Mouse (Mus musculus) neural tube, embryonic 12.5 days (tissue): ENCODE measurements around the gene Lrp6. TPM values are rescaled to one million over a fixed set of nuclear protein-coding genes. Genes with fewer than 3 reads are reported as not detected.
A peak's percentile ranks its signal among the peaks of the same experiment; 100 is the strongest.

ENCODE experiments used
- ATAC-seq: fragments of 200-750 bp; cut with Nextera tagmentation; 2 replicates; pipeline ENCODE4 v1.8.0; 2017; ENCODE audit warnings: low read depth, mild to moderate bottlenecking, moderate TSS enrichment, moderate library complexity; ENCODE audit not compliant: low FRiP score
- H3K27ac ChIP-seq: fragments of 300-500 bp; sonication (generic); 2 replicates; pipeline ENCODE4 v1.5.1; 2016
- H3K27me3 ChIP-seq: fragments of 300-500 bp; sonication (generic); replicated peaks from 2 replicates; pipeline ENCODE4 v1.6.1; 2016; ENCODE audit warnings: mild to moderate bottlenecking
- H3K36me3 ChIP-seq: fragments of 300-500 bp; sonication (generic); 2 replicates; pipeline ENCODE4 v1.6.1; 2016; ENCODE audit warnings: mild to moderate bottlenecking
- H3K4me1 ChIP-seq: fragments of 300-500 bp; sonication (generic); 2 replicates; pipeline ENCODE4 v1.6.1; 2016
- H3K4me2 ChIP-seq: fragments of 300-500 bp; sonication (generic); replicated peaks from 2 replicates; pipeline ENCODE4 v1.6.1; 2016; ENCODE audit warnings: mild to moderate bottlenecking
- H3K4me3 ChIP-seq: fragments of 300-500 bp; sonication (generic); 2 replicates; pipeline ENCODE4 v1.5.1; 2016
- H3K9ac ChIP-seq: fragments of 300-500 bp; sonication (generic); 2 replicates; pipeline ENCODE4 v1.6.1; 2016; ENCODE audit warnings: mild to moderate bottlenecking
- H3K9me3 ChIP-seq: fragments of 300-500 bp; sonication (generic); 2 replicates; pipeline ENCODE4 v1.6.1; 2016; ENCODE audit warnings: mild to moderate bottlenecking
- WGBS: fragments of 180-500 bp; shearing (Covaris S2); methylation state at CpG from one replicate; pipeline ENCODE4 v1.1.7; 2016; 5-methylcytosine and 5-hydroxymethylcytosine counted together
- polyA plus RNA-seq: library from polyadenylated mRNA; unstranded; fragments of >200 nt; fragmentation: Nextera tagmentation; extraction: Ambion mirVana; gene quantifications from 2 replicates; pipeline ENCODE4 v1.2.1, GENCODE M21; 2016

The Lrp6 gene
- polyA plus RNA-seq, 1 experiment from 2014 or later = 29.0 TPM

DNA sequence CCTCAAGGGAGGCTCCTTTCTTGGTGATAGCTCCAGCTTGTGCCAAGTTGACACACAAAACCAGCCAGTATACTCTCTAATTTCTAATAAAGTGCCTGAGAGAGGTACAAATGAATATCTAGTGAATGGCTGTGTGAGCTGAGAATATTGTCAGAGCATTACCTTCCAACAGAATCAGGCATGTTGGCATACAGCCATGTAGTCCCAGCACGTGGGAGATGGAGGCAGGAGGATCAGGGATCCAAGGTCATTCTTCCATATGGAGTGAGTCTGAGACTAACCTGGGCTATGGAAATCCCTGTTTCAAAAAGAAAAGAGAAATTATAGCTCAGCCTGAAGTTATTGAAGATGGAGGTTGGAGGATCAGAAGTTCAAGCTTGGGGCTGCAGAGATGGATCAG is 32.5 kb upstream of the Lrp6 start:
- no peaks in the 10 kb centered on the region for H3K36me3 ChIP-seq
- WGBS = 86% methylated on average over 1 of the region's 1 CpGs
- no peak overlapping the region for H3K4me3 ChIP-seq
- no peak overlapping the region for H3K9ac ChIP-seq
- no peak overlapping the region for H3K4me2 ChIP-seq
- no peak overlapping the region for H3K27ac ChIP-seq
- no peaks in the 10 kb centered on the region for H3K4me1 ChIP-seq
- ATAC-seq = no peak
- H3K9me3 ChIP-seq = no peaks in the 10 kb centered on the region
- H3K27me3 ChIP-seq = no peaks in the 10 kb centered on the region

DNA sequence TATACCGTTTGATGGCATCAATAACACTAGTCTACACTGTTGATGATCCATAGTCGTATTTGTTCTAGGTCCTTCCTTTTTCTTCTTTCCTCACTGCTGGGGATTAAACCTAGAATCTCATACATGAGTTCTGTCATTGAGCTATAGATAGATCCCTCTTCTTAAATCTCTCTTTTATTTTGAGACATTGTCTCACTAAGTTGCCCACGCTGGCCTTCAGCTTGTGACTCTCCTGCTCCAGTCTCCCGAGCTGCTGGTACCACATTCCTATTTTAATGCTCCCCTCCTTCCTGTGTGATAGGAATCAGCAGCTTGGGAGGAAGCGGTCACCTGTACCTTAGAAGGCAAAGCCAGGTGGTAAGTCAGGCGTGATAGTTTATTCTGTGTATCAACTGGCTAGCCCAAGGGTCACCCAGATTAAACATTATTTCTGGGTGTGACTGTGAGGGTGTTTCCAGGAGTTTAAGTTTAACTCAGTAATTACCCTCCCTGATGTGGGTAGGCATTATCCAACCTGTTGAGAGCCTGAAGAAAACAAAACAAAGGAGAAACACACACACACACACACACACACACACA is 31.0 kb upstream of the Lrp6 start:
- no peaks in the 10 kb centered on the region for H3K9me3 ChIP-seq
- H3K4me2 ChIP-seq = no peak overlapping the region
- 90% methylated on average over 6 of the region's 6 CpGs for WGBS
- H3K36me3 ChIP-seq = no peaks in the 10 kb centered on the region
- no peak overlapping the region for H3K27ac ChIP-seq
- no peaks in the 10 kb centered on the region for H3K27me3 ChIP-seq
- H3K9ac ChIP-seq = no peak overlapping the region
- H3K4me1 ChIP-seq = no peaks in the 10 kb centered on the region
- no peak for ATAC-seq
- H3K4me3 ChIP-seq = no peak overlapping the region

DNA sequence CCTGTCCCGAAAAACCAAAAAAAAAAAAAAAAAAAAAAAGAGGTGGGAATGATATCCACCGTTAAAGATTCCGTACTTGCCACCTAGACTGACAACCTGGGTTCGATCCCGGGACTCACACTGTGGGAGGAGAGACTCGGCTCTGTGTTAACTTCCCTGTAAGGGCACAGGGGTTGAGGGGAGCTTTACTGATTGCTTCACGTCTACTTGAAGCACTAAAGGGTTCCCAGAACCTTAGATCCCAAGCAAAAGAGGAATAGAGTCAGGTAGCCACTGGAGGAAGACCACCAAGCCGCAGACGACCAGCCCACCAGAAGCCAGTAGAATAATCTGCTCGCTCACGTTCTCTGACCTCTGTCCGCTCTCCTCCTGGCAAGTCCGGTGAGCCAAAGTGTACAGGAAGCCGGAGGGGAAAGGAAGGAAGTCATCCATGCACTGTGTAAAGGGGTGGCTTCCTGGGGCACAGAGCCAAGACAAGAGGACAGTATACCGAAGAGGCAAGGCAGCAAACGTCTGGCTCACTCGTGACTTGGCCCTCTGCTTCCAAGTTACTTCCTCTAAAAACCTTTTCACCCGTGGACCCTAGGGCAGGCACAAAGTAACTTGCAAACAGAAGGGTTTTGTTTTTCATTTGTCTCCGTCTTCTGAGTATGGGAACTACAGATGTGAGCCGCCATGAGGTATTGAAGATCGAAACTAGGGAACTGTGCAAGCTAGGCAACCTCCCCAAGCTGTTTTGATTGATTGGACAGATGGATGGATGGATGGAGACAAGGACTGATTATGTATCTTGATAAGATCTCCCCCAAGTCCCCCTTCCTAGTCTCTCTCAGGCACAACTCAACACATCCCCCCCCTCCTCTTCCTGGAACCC is 28.0 kb upstream of the Lrp6 start:
- no peaks in the 10 kb centered on the region for H3K36me3 ChIP-seq
- H3K9ac ChIP-seq = no peak overlapping the region
- WGBS = 85% methylated on average over 21 of the region's 21 CpGs
- H3K27me3 ChIP-seq = no peaks in the 10 kb centered on the region
- no peak overlapping the region for H3K4me3 ChIP-seq
- no peak overlapping the region for H3K27ac ChIP-seq
- no peaks in the 10 kb centered on the region for H3K4me1 ChIP-seq
- no peaks in the 10 kb centered on the region for H3K9me3 ChIP-seq
- no peak for ATAC-seq
- no peak overlapping the region for H3K4me2 ChIP-seq

DNA sequence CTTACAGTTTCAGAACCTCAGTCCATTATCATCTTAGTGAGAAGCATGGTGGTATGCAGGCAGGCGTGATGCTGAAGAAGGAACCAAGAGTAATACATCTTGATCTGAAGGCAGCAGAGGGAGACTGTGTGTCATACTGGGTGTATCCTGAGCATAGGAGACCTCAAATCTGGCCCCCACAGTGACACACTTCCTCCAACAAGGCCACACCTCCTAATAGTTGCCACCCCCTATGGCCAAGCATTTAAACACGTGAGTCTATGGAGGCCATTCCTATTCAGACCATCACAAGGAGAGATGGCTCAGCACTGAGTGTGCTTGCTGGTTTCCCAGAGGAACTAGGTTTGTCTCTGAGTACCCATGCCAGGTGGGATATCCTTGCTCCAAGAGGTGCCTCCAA is 24.8 kb upstream of the Lrp6 start:
- Histone ChIP-seq H3K27ac (no peak overlapping the region), H3K4me2 (no peak overlapping the region), H3K4me1 (no peaks in the 10 kb centered on the region), H3K4me3 (no peak overlapping the region), H3K27me3 (no peaks in the 10 kb centered on the region), H3K9ac (no peak overlapping the region), H3K36me3 (no peaks in the 10 kb centered on the region), H3K9me3 (no peaks in the 10 kb centered on the region)
- 80% methylated on average over 2 of the region's 2 CpGs for WGBS
- no peak for ATAC-seq

DNA sequence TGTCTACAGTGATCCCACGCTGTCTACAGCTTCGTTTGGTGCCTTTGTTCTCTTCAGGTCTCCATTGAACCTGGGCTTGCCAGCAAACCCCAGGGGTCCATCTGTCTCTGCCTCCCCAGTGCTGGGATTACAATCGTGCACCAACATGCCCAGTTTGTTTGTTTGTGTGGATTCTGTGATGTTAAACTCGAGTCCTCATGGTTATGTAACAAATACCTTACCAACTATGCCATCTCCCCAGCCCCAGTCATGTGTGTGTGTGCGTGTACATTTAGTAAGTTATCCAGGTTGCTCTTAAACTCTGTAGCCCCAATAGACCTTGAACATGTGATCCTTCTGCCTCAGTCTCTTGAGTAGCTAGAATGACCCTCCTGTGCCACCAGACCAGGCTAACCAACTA is 19.5 kb upstream of the Lrp6 start:
- Histone ChIP-seq H3K4me3 (no peak overlapping the region), H3K27ac (no peak overlapping the region), H3K36me3 (no peaks in the 10 kb centered on the region), H3K4me2 (no peak overlapping the region), H3K9ac (no peak overlapping the region), H3K27me3 (no peaks in the 10 kb centered on the region), H3K4me1 (no peaks in the 10 kb centered on the region), H3K9me3 (0 out of 2 replicates have a peak, but pooled peaks cover 6% of the 10 kb centered on the region)
- ATAC-seq = no peak
- WGBS = 83% methylated on average over 5 of the region's 5 CpGs

DNA sequence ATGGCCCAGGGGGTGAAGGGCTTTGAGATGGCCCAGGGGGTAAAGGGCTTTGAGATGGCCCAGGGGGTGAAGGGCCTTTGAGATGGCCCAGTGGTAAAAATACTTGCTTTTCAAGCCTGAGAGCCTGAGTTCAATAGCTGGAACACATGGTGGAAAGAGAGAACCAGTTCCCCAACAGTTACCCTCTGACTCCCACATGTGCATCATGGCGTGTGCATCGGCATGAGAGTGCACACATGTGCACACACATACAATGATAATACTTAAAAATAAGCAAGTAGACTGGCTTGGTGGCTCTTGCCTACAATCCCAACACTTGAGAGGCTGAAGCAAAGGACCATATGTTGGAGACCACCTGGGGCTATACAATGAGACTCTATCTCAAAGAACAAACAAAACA is 17.9 kb upstream of the Lrp6 start:
- Histone ChIP-seq H3K4me1 (no peaks in the 10 kb centered on the region), H3K4me2 (no peak overlapping the region), H3K9ac (no peak overlapping the region), H3K9me3 (0 out of 2 replicates have a peak, but pooled peaks cover 6% of the 10 kb centered on the region), H3K27ac (no peak overlapping the region), H3K4me3 (no peak overlapping the region), H3K36me3 (no peaks in the 10 kb centered on the region), H3K27me3 (no peaks in the 10 kb centered on the region)
- WGBS = 93% methylated on average over 2 of the region's 2 CpGs
- no peak for ATAC-seq

DNA sequence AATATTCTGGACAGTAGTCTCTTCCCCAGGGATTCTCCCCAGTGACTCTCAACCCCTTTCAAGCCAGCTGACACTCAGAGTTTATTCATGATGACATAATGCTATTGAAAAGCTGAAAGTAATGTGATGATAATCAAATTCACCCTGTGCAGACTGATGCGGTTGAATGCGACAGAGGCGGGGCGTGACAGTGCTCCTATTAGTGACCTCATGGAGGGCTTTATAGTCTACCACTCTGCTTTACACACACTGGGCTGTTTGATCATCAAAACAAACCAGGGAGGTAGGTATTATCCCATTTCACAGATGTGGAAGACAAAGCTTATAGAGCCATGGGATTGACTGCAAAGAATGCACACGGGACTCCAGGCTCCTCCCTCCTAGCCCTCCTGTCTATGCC is 15.3 kb upstream of the Lrp6 start:
- Histone ChIP-seq H3K27ac (no peak overlapping the region), H3K9ac (no peak overlapping the region), H3K4me1 (no peaks in the 10 kb centered on the region), H3K9me3 (0 out of 2 replicates have a peak, but pooled peaks cover 6% of the 10 kb centered on the region), H3K4me3 (no peak overlapping the region), H3K27me3 (no peaks in the 10 kb centered on the region), H3K4me2 (no peak overlapping the region), H3K36me3 (no peaks in the 10 kb centered on the region)
- no peak for ATAC-seq
- 50% methylated on average over 5 of the region's 5 CpGs for WGBS

DNA sequence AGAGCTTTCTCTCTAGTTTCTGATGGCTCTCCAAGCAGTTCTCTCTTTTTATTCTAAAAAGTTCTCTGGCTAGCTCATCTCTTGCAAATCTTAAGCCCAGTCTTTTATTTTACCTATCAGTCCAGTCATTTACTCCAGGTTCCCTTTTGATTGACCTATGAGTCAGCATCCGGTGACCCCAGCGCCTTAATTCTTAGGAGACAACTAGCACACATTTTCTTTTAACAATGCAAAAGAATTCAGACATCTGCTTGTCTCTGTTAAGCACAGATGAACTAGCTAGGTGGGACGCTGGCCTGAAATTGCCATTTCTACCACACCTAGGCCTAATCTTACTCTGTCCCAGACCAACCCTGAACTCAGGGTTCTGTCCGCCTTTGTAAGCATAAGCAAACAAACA is 12.7 kb upstream of the Lrp6 start:
- WGBS = 92% methylated on average over 4 of the region's 4 CpGs
- Histone ChIP-seq H3K4me3 (no peak overlapping the region), H3K36me3 (no peaks in the 10 kb centered on the region), H3K4me2 (no peak overlapping the region), H3K27me3 (no peaks in the 10 kb centered on the region), H3K9ac (no peak overlapping the region), H3K4me1 (no peaks in the 10 kb centered on the region), H3K27ac (no peak overlapping the region), H3K9me3 (no peaks in the 10 kb centered on the region)
- ATAC-seq = no peak

DNA sequence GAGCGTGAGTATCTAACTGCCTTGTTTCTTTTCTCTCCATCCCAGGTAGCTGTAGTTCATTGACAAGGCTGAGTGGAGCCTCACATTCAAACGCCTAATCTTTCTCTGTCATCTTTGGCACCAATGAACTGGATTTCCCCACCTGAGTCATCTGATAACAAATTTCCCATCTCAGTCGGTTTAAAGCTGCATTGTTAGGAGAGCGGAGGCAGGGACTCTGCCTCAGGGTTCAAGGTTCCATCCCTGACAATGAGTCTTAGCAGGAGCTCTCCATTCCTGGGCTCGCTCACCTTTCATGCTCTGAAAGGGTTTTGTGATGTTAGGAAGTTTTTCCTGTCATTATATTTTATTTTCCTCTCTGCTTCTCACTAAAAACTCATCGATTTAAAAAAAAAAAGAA is 11.3 kb upstream of the Lrp6 start:
- no peak for ATAC-seq
- no peak overlapping the region for H3K4me3 ChIP-seq
- H3K4me1 ChIP-seq = no peaks in the 10 kb centered on the region
- H3K27ac ChIP-seq = no peak overlapping the region
- no peak overlapping the region for H3K9ac ChIP-seq
- no peaks in the 10 kb centered on the region for H3K9me3 ChIP-seq
- H3K4me2 ChIP-seq = no peak overlapping the region
- H3K27me3 ChIP-seq = no peaks in the 10 kb centered on the region
- no peaks in the 10 kb centered on the region for H3K36me3 ChIP-seq
- 65% methylated on average over 6 of the region's 6 CpGs for WGBS

DNA sequence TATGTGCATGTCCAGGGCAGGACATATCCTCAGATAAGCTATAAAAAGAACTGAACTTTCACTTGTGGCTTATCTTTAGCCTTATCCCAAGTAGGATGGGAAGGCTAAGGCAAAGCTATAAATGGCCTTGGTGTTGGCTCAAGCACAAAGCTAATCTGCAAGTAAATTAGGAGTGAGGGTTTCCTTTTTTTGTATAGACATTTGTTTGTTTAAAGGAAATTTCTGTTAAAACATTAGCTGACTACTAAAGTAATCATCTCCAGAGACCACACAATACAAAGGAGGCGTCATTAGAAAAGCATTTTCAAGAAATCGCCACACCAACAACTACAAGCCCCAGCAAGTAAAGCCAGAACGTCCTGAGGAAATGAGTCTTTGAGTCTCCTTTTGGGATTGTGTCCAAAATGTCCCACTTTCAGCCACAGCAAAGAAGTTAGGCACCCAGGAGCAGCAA is 8.6 kb upstream of the Lrp6 start:
- ATAC-seq = no peak
- Histone ChIP-seq H3K27me3 (no peaks in the 10 kb centered on the region), H3K9me3 (no peaks in the 10 kb centered on the region), H3K4me2 (no peak overlapping the region), H3K4me3 (no peak overlapping the region), H3K4me1 (no peaks in the 10 kb centered on the region), H3K36me3 (no peaks in the 10 kb centered on the region), H3K27ac (no peak overlapping the region), H3K9ac (no peak overlapping the region)
- 81% methylated on average over 3 of the region's 3 CpGs for WGBS

DNA sequence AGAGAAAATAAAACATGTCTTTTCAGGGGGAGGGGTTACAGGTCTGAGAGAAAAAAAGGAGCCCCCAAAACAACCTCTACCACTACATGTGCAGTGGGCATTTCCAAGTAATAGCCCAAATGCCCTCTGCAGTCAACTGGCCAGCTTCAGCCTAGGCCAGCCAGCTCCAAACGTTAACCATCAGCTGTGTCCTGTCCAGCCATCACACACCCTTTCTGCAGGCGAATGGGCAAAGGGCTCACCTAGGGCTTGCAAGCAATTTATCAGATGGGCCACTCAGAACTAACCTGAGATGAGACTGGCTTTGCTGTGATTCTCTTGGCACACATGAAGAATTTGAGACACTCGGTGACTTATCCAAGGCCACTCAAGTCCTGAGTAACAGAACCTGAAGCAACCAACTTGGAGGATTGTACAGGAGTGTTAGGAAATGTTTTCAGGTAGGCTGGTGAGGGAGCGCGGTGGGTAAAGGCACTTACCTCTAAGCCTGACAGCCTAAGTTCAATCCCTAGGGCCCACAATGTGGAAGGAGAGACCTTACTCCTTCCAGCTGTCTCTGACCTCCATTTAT is 1.3 kb upstream of the Lrp6 start:
- H3K9ac ChIP-seq = no peak overlapping the region
- ATAC-seq = no peak
- no peak overlapping the region for H3K4me2 ChIP-seq
- H3K36me3 ChIP-seq = no peaks in the 10 kb centered on the region
- H3K27me3 ChIP-seq = no peaks in the 10 kb centered on the region
- H3K27ac ChIP-seq = no peak overlapping the region
- WGBS = 70% methylated on average over 5 of the region's 5 CpGs
- H3K4me3 ChIP-seq = no peak overlapping the region
- H3K9me3 ChIP-seq = no peaks in the 10 kb centered on the region
- H3K4me1 ChIP-seq = peaks cover 17% of the 10 kb centered on the region

DNA sequence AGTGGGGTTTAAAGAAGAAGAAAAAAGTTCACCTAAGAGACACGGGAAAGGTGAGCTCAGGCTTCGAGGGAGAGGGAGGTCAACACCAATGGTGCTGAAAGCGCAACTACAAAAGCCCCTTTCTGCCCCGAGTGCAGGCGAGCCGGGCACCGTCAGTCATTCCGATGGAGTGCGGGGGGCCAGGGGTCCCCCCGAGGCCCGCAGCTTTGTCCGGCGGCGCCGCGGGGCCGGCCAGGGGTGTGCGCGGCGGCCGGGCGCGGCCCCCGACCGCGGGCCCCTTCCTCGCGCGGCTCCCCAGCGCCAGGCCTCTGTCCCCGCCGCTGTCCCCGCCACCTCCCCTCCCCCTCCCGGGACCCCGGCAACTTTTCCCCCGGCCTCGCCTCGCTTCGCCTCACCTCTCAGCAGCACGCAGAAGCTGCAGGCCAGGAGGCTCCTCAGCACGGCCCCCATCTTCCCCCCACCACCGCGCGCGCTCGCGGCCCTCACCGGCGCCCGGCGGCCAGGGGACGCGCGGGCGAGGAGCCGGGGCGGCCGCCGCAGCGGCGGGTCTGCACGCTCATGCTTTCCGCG is 432 bp downstream of the Lrp6 start:
- H3K9ac ChIP-seq = peak overlapping the region; percentile 98
- peak; percentile 71 for ATAC-seq
- 1% methylated on average over 58 of the region's 64 CpGs for WGBS

More for the DNA sequence above, 432 bp downstream of the Lrp6 start:
- Histone ChIP-seq H3K4me2 (peak overlapping the region; percentile 76), H3K27me3 (no peaks in the 10 kb centered on the region), H3K9me3 (no peaks in the 10 kb centered on the region), H3K27ac (peak overlapping the region; percentile 99), H3K4me1 (peaks cover 17% of the 10 kb centered on the region), H3K36me3 (no peaks in the 10 kb centered on the region), H3K4me3 (peak overlapping the region; percentile 80)
